Mouse (Mus musculus) forebrain, embryonic 16.5 days (tissue): Measurements from ENCODE around the gene Klhl29. TPM values are rescaled to one million over a fixed set of nuclear protein-coding genes. Genes with fewer than 3 reads are reported as not detected.

Experiments used
- ATAC-seq: fragments of 200-750 bp; cut with Nextera tagmentation; 2 replicates; pipeline ENCODE4 v1.8.0; 2017; ENCODE audit warnings: mild to moderate bottlenecking, moderate library complexity
- H3K27ac ChIP-seq: fragments of 300-500 bp; sonication (generic); 2 replicates; pipeline ENCODE4 v1.5.1; 2014; ENCODE audit warnings: low read length, control low read depth
- H3K27me3 ChIP-seq: fragments of 300-500 bp; sonication (generic); replicated peaks from 2 replicates; pipeline ENCODE4 v1.6.1; 2014; ENCODE audit warnings: low read length; ENCODE audit not compliant: control insufficient read depth, insufficient read depth
- H3K36me3 ChIP-seq: fragments of 300-500 bp; sonication (generic); 2 replicates; pipeline ENCODE4 v1.6.1; 2014; ENCODE audit not compliant: control insufficient read depth, insufficient read depth
- H3K4me1 ChIP-seq: fragments of 300-500 bp; sonication (generic); replicated peaks from 2 replicates; pipeline ENCODE4 v1.6.1; 2014; ENCODE audit warnings: low read length; ENCODE audit not compliant: control insufficient read depth, insufficient read depth
- H3K4me2 ChIP-seq: fragments of 300-500 bp; sonication (generic); 2 replicates; pipeline ENCODE4 v1.6.1; 2014; ENCODE audit warnings: mild to moderate bottlenecking, low read length, control low read depth
- H3K4me3 ChIP-seq: fragments of 300-500 bp; sonication (generic); replicated peaks from 2 replicates; pipeline ENCODE4 v1.5.1; 2014; ENCODE audit warnings: mild to moderate bottlenecking, low read length, control low read depth
- H3K9ac ChIP-seq: fragments of 300-500 bp; sonication (generic); replicated peaks from 2 replicates; pipeline ENCODE4 v1.6.1; 2014; ENCODE audit warnings: low read depth, low read length, control low read depth
- H3K9me3 ChIP-seq: fragments of 300-500 bp; sonication (generic); 2 replicates; pipeline ENCODE4 v1.6.1; 2016; ENCODE audit warnings: low read length; ENCODE audit not compliant: control insufficient read depth
- WGBS: fragments of 180-500 bp; shearing (Covaris S2); extraction: QIAGEN DNeasy Blood & Tissue Kit; methylation state at CpG from one replicate; pipeline ENCODE4 v1.1.7; 2014; 5-methylcytosine and 5-hydroxymethylcytosine counted together
- polyA plus RNA-seq: library from polyadenylated mRNA; unstranded; fragments of >200 nt; fragmentation: Nextera tagmentation; extraction: Ambion mirVana; gene quantifications from 2 replicates; pipeline ENCODE4 v1.2.1, GENCODE M21; 2015

Klhl29 gene
- polyA plus RNA-seq: 5.3 and 7.3 TPM in 2 replicates

GRCm38 (mm10) chr12:5375616-5376461 lies at the start of gene Klhl29:
Gene Klhl29, minus strand, starts transcription at chr12:5375682.
- no peaks in the 10 kb centered on the region for H3K9me3 ChIP-seq
- under 1% methylated on average over 60 of the region's 66 CpGs for WGBS
- H3K4me1 ChIP-seq: peaks cover 23% of the 10 kb centered on the region
- peak; percentile 93 for ATAC-seq
- H3K4me3 ChIP-seq: peak within 1 kb of the TSS; percentile 92
- peak within 1 kb of the TSS; percentile 94 for H3K27ac ChIP-seq
- peak within 1 kb of the TSS; percentile 98 for H3K9ac ChIP-seq
- peak within 1 kb of the TSS; percentile 91 for H3K4me2 ChIP-seq
- H3K36me3 ChIP-seq: no peaks in the 10 kb centered on the region
- no peaks in the 10 kb centered on the region for H3K27me3 ChIP-seq

- 0 out of 2 replicates have a peak, but pooled peaks cover 5% of the 10 kb centered on the region for H3K4me1 ChIP-seq
- H3K9me3 ChIP-seq: no peaks in the 10 kb centered on the region
- ATAC-seq: no peak
- 66% methylated on average over 4 of the region's 4 CpGs for WGBS
- H3K36me3 ChIP-seq: no peaks in the 10 kb centered on the region
- H3K27ac ChIP-seq: no peak overlapping the region
- H3K9ac ChIP-seq: no peak overlapping the region
- no peak overlapping the region for H3K4me2 ChIP-seq
- H3K4me3 ChIP-seq: no peak overlapping the region
- no peaks in the 10 kb centered on the region for H3K27me3 ChIP-seq
Measured at GRCm38 (mm10) chr12:5425276-5425675, 49.8 kb upstream of the Klhl29 start.

GRCm38 (mm10) chr12:5415806-5416205 lies 40.3 kb upstream of the Klhl29 start:
- H3K36me3 ChIP-seq: no peaks in the 10 kb centered on the region
- H3K4me1 ChIP-seq: peaks cover 9% of the 10 kb centered on the region
- H3K4me2 ChIP-seq: peak overlapping the region; percentile 14; the same call in 1 of the 2 replicates
- no peak overlapping the region for H3K9ac ChIP-seq
- no peaks in the 10 kb centered on the region for H3K9me3 ChIP-seq
- 4% methylated on average over 3 of the region's 3 CpGs for WGBS
- peak; percentile 45; the same call in 1 of the 2 replicates for ATAC-seq
- 0 out of 2 replicates have a peak overlapping the region, but pooled peaks have one; percentile 3 for H3K27ac ChIP-seq
- no peaks in the 10 kb centered on the region for H3K27me3 ChIP-seq
- no peak overlapping the region for H3K4me3 ChIP-seq

- H3K36me3 ChIP-seq: no peaks in the 10 kb centered on the region
- ATAC-seq: no peak
- no peak overlapping the region for H3K4me3 ChIP-seq
- H3K4me1 ChIP-seq: peaks cover 16% of the 10 kb centered on the region
- H3K4me2 ChIP-seq: no peak overlapping the region
- H3K27ac ChIP-seq: no peak overlapping the region
- no peaks in the 10 kb centered on the region for H3K27me3 ChIP-seq
- H3K9ac ChIP-seq: no peak overlapping the region
- no peaks in the 10 kb centered on the region for H3K9me3 ChIP-seq
Measured at GRCm38 (mm10) chr12:5413976-5414375, 38.5 kb upstream of the Klhl29 start.

GRCm38 (mm10) chr12:5411761-5412537 lies 36.5 kb upstream of the Klhl29 start:
- no peaks in the 10 kb centered on the region for H3K9me3 ChIP-seq
- H3K4me2 ChIP-seq: no peak overlapping the region
- ATAC-seq: no peak
- no peak overlapping the region for H3K9ac ChIP-seq
- H3K4me3 ChIP-seq: no peak overlapping the region
- 82% methylated on average over 13 of the region's 13 CpGs for WGBS
- no peaks in the 10 kb centered on the region for H3K27me3 ChIP-seq
- no peak overlapping the region for H3K27ac ChIP-seq
- H3K4me1 ChIP-seq: peaks cover 16% of the 10 kb centered on the region
- H3K36me3 ChIP-seq: no peaks in the 10 kb centered on the region

- H3K4me3 ChIP-seq: no peak overlapping the region
- H3K36me3 ChIP-seq: no peaks in the 10 kb centered on the region
- 73% methylated on average over 4 of the region's 4 CpGs for WGBS
- no peak overlapping the region for H3K4me2 ChIP-seq
- H3K4me1 ChIP-seq: peaks cover 12% of the 10 kb centered on the region
- no peak overlapping the region for H3K27ac ChIP-seq
- H3K9ac ChIP-seq: no peak overlapping the region
- ATAC-seq: no peak
- no peaks in the 10 kb centered on the region for H3K9me3 ChIP-seq
- H3K27me3 ChIP-seq: no peaks in the 10 kb centered on the region
Measured at GRCm38 (mm10) chr12:5411346-5411745, 35.9 kb upstream of the Klhl29 start.

GRCm38 (mm10) chr12:5410391-5411115 lies 35.1 kb upstream of the Klhl29 start:
- Histone ChIP-seq H3K9ac (no peak overlapping the region), H3K36me3 (no peaks in the 10 kb centered on the region), H3K4me1 (peaks cover 10% of the 10 kb centered on the region), H3K27ac (no peak overlapping the region), H3K4me3 (no peak overlapping the region; the same call in 1 of the 2 replicates), H3K9me3 (no peaks in the 10 kb centered on the region), H3K4me2 (peak overlapping the region; percentile 39), H3K27me3 (no peaks in the 10 kb centered on the region)
- 6% methylated on average over 16 of the region's 16 CpGs for WGBS
- peak; percentile 94 for ATAC-seq

- Histone ChIP-seq H3K36me3 (no peaks in the 10 kb centered on the region), H3K4me2 (no peak overlapping the region), H3K27ac (no peak overlapping the region), H3K9me3 (no peaks in the 10 kb centered on the region), H3K4me1 (peaks cover 10% of the 10 kb centered on the region), H3K9ac (no peak overlapping the region), H3K4me3 (no peak overlapping the region), H3K27me3 (no peaks in the 10 kb centered on the region)
- WGBS: 87% methylated on average over 8 of the region's 8 CpGs
- ATAC-seq: no peak
Measured at GRCm38 (mm10) chr12:5407175-5407574, 31.7 kb upstream of the Klhl29 start.

GRCm38 (mm10) chr12:5397423-5397822 lies 21.9 kb upstream of the Klhl29 start:
- WGBS: 81% methylated on average over 5 of the region's 5 CpGs
- no peak overlapping the region for H3K4me2 ChIP-seq
- H3K4me1 ChIP-seq: no peaks in the 10 kb centered on the region

More at GRCm38 (mm10) chr12:5397423-5397822, 21.9 kb upstream of the Klhl29 start:
- Histone ChIP-seq H3K9ac (no peak overlapping the region), H3K9me3 (no peaks in the 10 kb centered on the region), H3K4me3 (no peak overlapping the region), H3K36me3 (no peaks in the 10 kb centered on the region), H3K27me3 (no peaks in the 10 kb centered on the region), H3K27ac (no peak overlapping the region)
- ATAC-seq: no peak
